Mouse (Mus musculus): ENCODE measurements around the gene Hacd4. TPM values are rescaled to one million over a fixed set of nuclear protein-coding genes. Genes with fewer than 3 reads are reported as not detected.
"Not testable (repeated sequence)": the region's sequence is repeated elsewhere in the genome, so short reads cannot be mapped to it uniquely, and the experiment has no call there.

Hacd4 gene
- polyA plus RNA-seq, 1 experiment: 1.2 TPM

- no peak overlapping the region for H3K4me3 ChIP-seq (ENCODE audit: insufficient read depth, low read length)
- no peaks in the 10 kb centered on the region; the same call in 1 of the 2 replicates for H3K4me1 ChIP-seq (ENCODE audit: control insufficient read depth, insufficient read depth, low read length)
- H3K27ac ChIP-seq (ENCODE audit: insufficient read depth, low read length): no peak overlapping the region
- TF ChIP-seq CTCF (IDR thresholded peaks at IDR 0.05; ENCODE audit: extremely low read depth, insufficient read depth, low read length): no peak
- no peak for TF ChIP-seq POLR2A (IDR thresholded peaks at IDR 0.05; ENCODE audit: extremely low read depth, insufficient read depth, low read length)
Observed at GRCm38 (mm10) chr4:88406887-88407696, 31.6 kb downstream of the Hacd4 start.

DNA sequence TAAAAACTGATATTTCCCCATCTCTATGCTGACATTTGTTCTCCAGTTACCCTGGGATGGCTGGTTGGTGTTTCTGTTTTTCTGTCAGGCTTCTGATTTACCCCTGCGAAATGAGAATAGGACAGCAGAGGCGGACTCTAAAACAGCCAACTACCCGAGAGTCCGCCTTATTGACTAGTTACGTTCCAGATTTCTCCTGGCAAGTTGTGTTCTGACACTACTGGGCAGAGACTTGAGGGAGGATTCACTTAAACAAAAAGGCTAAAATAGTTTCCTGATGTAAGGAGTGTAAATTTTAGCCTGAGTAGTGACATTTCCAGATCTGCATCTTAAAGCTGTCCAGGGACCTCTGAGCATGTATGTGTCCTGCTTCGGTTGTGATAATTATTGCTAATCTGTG, 35.8 kb downstream of the Hacd4 start:
- no peaks in the 10 kb centered on the region; the same call in 1 of the 2 replicates for H3K4me1 ChIP-seq (ENCODE audit: control insufficient read depth, insufficient read depth, low read length)
- TF ChIP-seq POLR2A (IDR thresholded peaks at IDR 0.05; ENCODE audit: extremely low read depth, insufficient read depth, low read length) (no peak), CTCF (IDR thresholded peaks at IDR 0.05; ENCODE audit: extremely low read depth, insufficient read depth, low read length) (no peak)
- no peak overlapping the region for H3K4me3 ChIP-seq (ENCODE audit: insufficient read depth, low read length)
- no peak overlapping the region for H3K27ac ChIP-seq (ENCODE audit: insufficient read depth, low read length)

GRCm38 (mm10) chr4:88400992-88401313, 37.8 kb downstream of the Hacd4 start:
- no peak overlapping the region for H3K4me3 ChIP-seq (ENCODE audit: insufficient read depth, low read length)
- TF ChIP-seq POLR2A (IDR thresholded peaks at IDR 0.05; ENCODE audit: extremely low read depth, insufficient read depth, low read length): no peak
- TF ChIP-seq CTCF (IDR thresholded peaks at IDR 0.05; ENCODE audit: extremely low read depth, insufficient read depth, low read length): no peak
- H3K27ac ChIP-seq (ENCODE audit: insufficient read depth, low read length): no peak overlapping the region
- H3K4me1 ChIP-seq (ENCODE audit: control insufficient read depth, insufficient read depth, low read length): no peaks in the 10 kb centered on the region; the same call in 1 of the 2 replicates

DNA sequence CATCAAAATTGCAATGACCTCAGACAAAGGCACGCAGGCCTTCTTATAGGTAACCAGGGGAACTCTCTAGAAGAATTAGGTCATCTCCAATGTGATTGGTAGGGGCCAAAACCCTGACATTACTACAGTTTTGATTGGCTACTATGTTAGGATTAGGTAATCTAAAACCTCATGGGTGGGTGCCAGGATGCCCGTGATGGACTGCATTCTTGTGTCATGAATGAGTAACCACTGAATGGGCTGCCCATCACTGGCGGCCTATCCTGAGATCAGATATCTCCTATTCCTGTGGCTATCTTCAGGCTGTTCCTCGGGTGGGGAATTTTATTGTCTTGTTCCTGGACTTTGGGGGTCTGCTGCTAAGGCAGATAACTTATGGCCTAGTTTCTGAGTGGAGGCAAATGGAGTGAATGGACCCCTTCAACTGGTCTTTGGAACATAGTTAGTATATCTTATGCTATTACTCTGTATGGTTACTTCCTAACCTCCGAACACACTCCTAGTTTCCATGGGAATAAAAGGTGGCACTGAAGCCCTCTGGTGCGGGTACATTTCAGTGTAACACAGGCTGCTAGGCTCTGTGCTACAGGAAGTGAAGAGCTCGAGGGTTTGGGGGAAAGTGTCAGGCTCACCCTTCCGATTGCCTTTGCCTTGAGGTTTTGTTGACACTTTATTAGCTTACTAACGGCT, 38.3 kb downstream of the Hacd4 start:
- no peak overlapping the region for H3K4me3 ChIP-seq (ENCODE audit: insufficient read depth, low read length)
- no peaks in the 10 kb centered on the region; the same call in 1 of the 2 replicates for H3K4me1 ChIP-seq (ENCODE audit: control insufficient read depth, insufficient read depth, low read length)
- TF ChIP-seq CTCF (IDR thresholded peaks at IDR 0.05; ENCODE audit: extremely low read depth, insufficient read depth, low read length) (no peak), POLR2A (IDR thresholded peaks at IDR 0.05; ENCODE audit: extremely low read depth, insufficient read depth, low read length) (no peak)
- H3K27ac ChIP-seq (ENCODE audit: insufficient read depth, low read length): no peak overlapping the region

GRCm38 (mm10) chr4:88396995-88397521, 41.7 kb downstream of the Hacd4 start:
- Histone ChIP-seq H3K4me3 (ENCODE audit: insufficient read depth, low read length) (no peak overlapping the region), H3K4me1 (ENCODE audit: control insufficient read depth, insufficient read depth, low read length) (no peaks in the 10 kb centered on the region; the same call in 1 of the 2 replicates), H3K27ac (ENCODE audit: insufficient read depth, low read length) (no peak overlapping the region)
- no peak for TF ChIP-seq POLR2A (IDR thresholded peaks at IDR 0.05; ENCODE audit: extremely low read depth, insufficient read depth, low read length)

DNA sequence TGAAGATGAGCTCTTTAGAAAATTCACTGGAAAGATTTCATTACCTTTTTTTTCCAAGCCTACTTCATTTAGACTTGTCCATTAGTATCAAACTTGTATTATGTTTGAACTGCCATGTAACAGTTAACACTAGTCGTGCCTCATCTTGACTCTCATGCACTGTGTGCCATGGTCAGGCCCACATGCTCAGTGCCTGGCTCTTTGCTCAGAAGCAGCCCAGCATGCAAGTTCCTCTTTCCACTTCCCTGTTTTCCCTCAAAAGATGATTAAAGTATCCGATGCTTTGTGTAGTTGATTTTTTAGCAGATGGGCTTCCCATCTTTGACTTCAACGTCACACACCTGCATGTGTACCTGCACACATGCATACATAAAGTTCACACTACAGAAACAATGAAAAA, 43.0 kb downstream of the Hacd4 start:
- TF ChIP-seq POLR2A (IDR thresholded peaks at IDR 0.05; ENCODE audit: extremely low read depth, insufficient read depth, low read length): no peak
- no peak for TF ChIP-seq CTCF (IDR thresholded peaks at IDR 0.05; ENCODE audit: extremely low read depth, insufficient read depth, low read length)
- Histone ChIP-seq H3K4me3 (ENCODE audit: insufficient read depth, low read length) (no peak overlapping the region), H3K4me1 (ENCODE audit: control insufficient read depth, insufficient read depth, low read length) (no peaks in the 10 kb centered on the region; the same call in 1 of the 2 replicates), H3K27ac (ENCODE audit: insufficient read depth, low read length) (no peak overlapping the region)

- not testable (repeated sequence) for H3K4me1 ChIP-seq (ENCODE audit: control insufficient read depth, insufficient read depth, low read length); H3K4me3 ChIP-seq (ENCODE audit: insufficient read depth, low read length); H3K27ac ChIP-seq (ENCODE audit: insufficient read depth, low read length)
Observed at GRCm38 (mm10) chr4:88390596-88390995, 48.1 kb downstream of the Hacd4 start.

DNA sequence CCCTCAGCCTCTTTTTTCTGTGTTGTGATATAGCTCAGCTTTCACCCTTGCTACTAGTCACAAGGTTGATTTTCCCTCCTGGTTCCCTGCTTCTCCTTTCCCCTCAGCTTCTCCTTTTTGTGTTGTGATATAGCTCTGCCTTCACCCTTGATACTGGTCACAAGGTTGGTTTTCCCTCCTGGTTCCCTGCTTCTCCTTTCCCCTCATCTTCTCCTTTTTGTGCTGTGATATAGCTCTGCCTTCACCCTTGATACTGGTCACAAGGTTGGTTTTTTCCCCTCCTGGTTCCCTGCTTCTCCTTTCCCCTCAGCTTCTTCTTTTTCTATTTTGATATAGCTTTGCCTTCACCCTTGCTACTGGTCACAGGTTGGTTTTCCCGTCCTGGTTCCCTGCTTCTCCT, 48.7 kb downstream of the Hacd4 start:
- no peak overlapping the region for H3K27ac ChIP-seq (ENCODE audit: insufficient read depth, low read length)
- H3K4me3 ChIP-seq (ENCODE audit: insufficient read depth, low read length): no peak overlapping the region
- TF ChIP-seq POLR2A (IDR thresholded peaks at IDR 0.05; ENCODE audit: extremely low read depth, insufficient read depth, low read length) (no peak), CTCF (IDR thresholded peaks at IDR 0.05; ENCODE audit: extremely low read depth, insufficient read depth, low read length) (no peak)
- no peaks in the 10 kb centered on the region for H3K4me1 ChIP-seq (ENCODE audit: control insufficient read depth, insufficient read depth, low read length)

DNA sequence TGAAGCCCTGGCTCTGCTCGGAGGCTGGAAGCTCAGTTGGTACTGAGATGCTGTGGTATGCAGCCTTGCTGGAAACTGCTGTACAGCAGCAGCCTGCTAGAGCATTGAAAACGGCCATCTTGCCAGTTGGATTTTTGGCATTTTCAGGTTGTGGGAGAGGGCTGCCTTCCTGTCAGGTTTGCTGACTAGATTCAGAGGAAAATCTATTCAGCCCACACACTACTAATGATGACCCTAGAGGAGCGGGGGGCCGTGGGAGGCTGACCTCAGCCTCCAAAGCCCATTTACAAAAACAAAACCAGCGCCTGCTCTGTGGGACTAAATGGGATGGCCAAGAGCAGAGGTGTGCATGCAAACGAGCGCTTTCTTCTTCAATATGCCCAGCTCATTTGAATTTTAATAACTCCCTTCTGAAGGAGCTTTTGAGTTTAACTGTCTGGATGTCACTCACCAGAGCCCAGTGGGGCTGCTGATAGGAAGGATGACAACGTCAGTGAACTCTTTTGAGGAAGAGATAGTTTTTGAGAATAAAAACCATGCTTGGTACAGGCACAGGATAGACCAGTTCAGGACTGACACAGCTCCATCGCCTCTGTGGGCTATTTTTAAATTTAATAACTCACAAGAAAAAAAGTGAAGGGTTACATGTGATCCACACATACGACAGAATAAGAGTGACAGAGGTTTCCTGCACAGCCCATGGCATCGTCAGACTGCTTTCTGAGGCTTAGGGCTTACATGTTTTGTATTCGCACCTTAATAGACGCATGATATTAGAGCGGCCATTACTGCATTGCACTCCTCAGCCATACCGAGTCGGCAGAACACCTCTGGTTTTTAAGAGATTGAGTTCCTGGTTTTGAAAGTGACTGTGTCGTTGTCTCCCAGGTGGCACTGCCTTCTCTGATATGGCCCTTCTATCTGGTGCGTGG, 66.2 kb downstream of the Hacd4 start:
- H3K27ac ChIP-seq (ENCODE audit: insufficient read depth, low read length): no peak overlapping the region
- H3K4me3 ChIP-seq (ENCODE audit: insufficient read depth, low read length): no peak overlapping the region
- peaks cover 2% of the 10 kb centered on the region for H3K4me1 ChIP-seq (ENCODE audit: control insufficient read depth, insufficient read depth, low read length)
- TF ChIP-seq CTCF (IDR thresholded peaks at IDR 0.05; ENCODE audit: extremely low read depth, insufficient read depth, low read length) (no peak), POLR2A (IDR thresholded peaks at IDR 0.05; ENCODE audit: extremely low read depth, insufficient read depth, low read length) (no peak)

Data from cortical plate, adult 2 months (tissue).